ENCODE assay signal across 11 mouse cellular contexts in genomic region chr6:16956771-16957435, GRCm38 (mm10). TPM values are rescaled to one million over a fixed set of nuclear protein-coding genes. Genes with fewer than 3 reads are reported as not detected.
DNase-seq lines count a peak whose midpoint lies in the region; ATAC-seq lines count a peak whose summit lies in the region.
"Had no signal": no experiment of that assay in that cellular context is flagged by ENCODE, and none has a peak within 500 bp of the region (broad histone marks: within the 10 kb centered on the region; RNA-seq: fewer than 3 reads in every experiment).

No protein-coding gene starts in this region.

- H3K4me2 ChIP-seq in intestine, embryonic 15.5 days (replicated peaks) = no peak overlapping the region
- H3K4me2 ChIP-seq: liver, embryonic 13.5 days; stomach, embryonic 15.5 days had no signal

- WGBS in intestine, embryonic 15.5 days = 71% methylated on average over 6 of the region's 6 CpGs

- H3K4me3 ChIP-seq in intestine, embryonic 15.5 days (replicated peaks) = no peak overlapping the region
- H3K4me3 ChIP-seq: liver, embryonic 13.5 days; stomach, embryonic 15.5 days had no signal

- H3K9me3 ChIP-seq in intestine, embryonic 15.5 days = no peaks in the 10 kb centered on the region
- H3K9me3 ChIP-seq: liver, embryonic 13.5 days; stomach, embryonic 15.5 days had no signal

- H3K4me1 ChIP-seq in intestine, embryonic 15.5 days (replicated peaks) = no peaks in the 10 kb centered on the region
- H3K4me1 ChIP-seq: liver, embryonic 13.5 days; stomach, embryonic 15.5 days had no signal

- no peak for DNase-seq in frontal cortex, postnatal 25 days (ENCODE audit: low spot score in 2 of 2)
- DNase-seq in right cerebral cortex, adult 18-20 months = peak; percentile 30
- no peak for DNase-seq in right cerebral cortex, postnatal 4 days
- DNase-seq in left cerebral cortex, postnatal 25 days (ENCODE audit: low spot score in 2 of 2) = peak; percentile 16 to 61
- DNase-seq in right cerebral cortex, postnatal 36 days (ENCODE audit: low spot score in 2 of 2) = peak; percentile 22 to 27
- no peak for DNase-seq in heart, postnatal 14 days
- DNase-seq: kidney, postnatal 36 days; liver, embryonic 13.5 days had no signal

- intact Hi-C loops in left cerebral cortex, postnatal 25 days (cut with DNase I) = no loop called here
- intact Hi-C loops in heart, postnatal 14 days (cut with DNase I) = no loop called here

- ATAC-seq in frontal cortex, adult (ENCODE audit: low TSS enrichment) = peak; percentile 99
- no peak for ATAC-seq in intestine, embryonic 15.5 days

- no peaks in the 10 kb centered on the region for H3K36me3 ChIP-seq in intestine, embryonic 15.5 days
- H3K36me3 ChIP-seq: liver, embryonic 13.5 days; stomach, embryonic 15.5 days had no signal

- H3K27me3 ChIP-seq in intestine, embryonic 15.5 days (replicated peaks) = no peaks in the 10 kb centered on the region
- H3K27me3 ChIP-seq: liver, embryonic 13.5 days; stomach, embryonic 15.5 days had no signal

- no peak overlapping the region for H3K27ac ChIP-seq in intestine, embryonic 15.5 days
- H3K27ac ChIP-seq: liver, embryonic 13.5 days; stomach, embryonic 15.5 days had no signal

- no peak overlapping the region for H3K9ac ChIP-seq in intestine, embryonic 15.5 days
- H3K9ac ChIP-seq: liver, embryonic 13.5 days; stomach, embryonic 15.5 days had no signal

RNA-seq across cellular contexts. Expression of gene Tfec, which starts 58.7 kb away (rescaled TPM):
- total RNA-seq in left cerebral cortex, postnatal 25 days (2021) = under 1 TPM in 1 of 2 experiments, not detected in 1; 0.14 TPM
- 53.6 and 57.1 TPM in 2 replicates for polyA plus RNA-seq in intestine, embryonic 15.5 days (2015; fragmentation: Nextera tagmentation; extraction: Ambion mirVana)
- under 1 TPM; 0.27 to 0.57 TPM for total RNA-seq in heart, postnatal 14 days (2021)

Comparison
In these comparisons a context has a peak if more than half of its experiments do, and no peak if none do; other contexts are left out.
1. DNase-seq: peak in right cerebral cortex, adult 18-20 months (single experiment), left cerebral cortex, postnatal 25 days (2 of 2) and right cerebral cortex, postnatal 36 days (2 of 2); none in frontal cortex, postnatal 25 days (0 of 2), right cerebral cortex, postnatal 4 days (single experiment) and heart, postnatal 14 days (0 of 2).